Comparison of ENCODE assay signal across 15 mouse cellular contexts in genomic region chr17:43376527-43376926, GRCm38 (mm10). TPM values are rescaled to one million over a fixed set of nuclear protein-coding genes. Genes with fewer than 3 reads are reported as not detected.
DNase-seq lines count a peak whose midpoint lies in the region; ATAC-seq and TF ChIP-seq lines count a peak whose summit lies in the region.
"Had no signal": no experiment of that assay in that cellular context is flagged by ENCODE, and none has a peak within 500 bp of the region (broad histone marks: within the 10 kb centered on the region; RNA-seq: fewer than 3 reads in every experiment).

No protein-coding gene starts in this region.

- no peak overlapping the region for H3K9ac ChIP-seq in kidney, postnatal 0 days (ENCODE audit: low read depth, low read length)
- H3K9ac ChIP-seq: forebrain, postnatal 0 days; hindbrain, embryonic 12.5 days; limb, embryonic 15.5 days had no signal

- peak overlapping the region; percentile 58; the same call in 1 of the 2 replicates for H3K27ac ChIP-seq in kidney, adult 2 months (ENCODE audit: insufficient read depth, low read depth, low read length)
- H3K27ac ChIP-seq in kidney, postnatal 0 days, result peak overlapping the region; percentile 40
- H3K27ac ChIP-seq: hindbrain, embryonic 12.5 days; limb, embryonic 15.5 days had no signal

- DNase-seq in heart, adult 11 months, result peak; percentile 98
- no peak for DNase-seq in heart, adult 8-10 months (ENCODE audit: low spot score)
- DNase-seq in kidney, adult 2 months, result peak; percentile 65
- no peak for DNase-seq in kidney, postnatal 4 days
- no peak for DNase-seq in kidney, postnatal 0 days (ENCODE audit: low spot score)
- DNase-seq in testis, postnatal 10 days (ENCODE audit: low spot score), result no peak
- DNase-seq: cerebellum, postnatal 14 days; forebrain, postnatal 0 days; gastrocnemius, postnatal 14 days; layer of hippocampus, adult 9-11 months; right cerebral cortex, postnatal 25 days had no signal

- no peak for TF ChIP-seq CTCF in kidney, adult 2 months (conservative IDR thresholded peaks at IDR 0.05; ENCODE audit: insufficient read depth, insufficient read length, low read depth, low read length)
- TF ChIP-seq CTCF in kidney, postnatal 0 days (IDR thresholded peaks at IDR 0.05; ENCODE audit: low read depth), result no peak

- no peak overlapping the region for H3K4me2 ChIP-seq in kidney, postnatal 0 days (ENCODE audit: low read length)
- H3K4me2 ChIP-seq: hindbrain, embryonic 12.5 days; limb, embryonic 15.5 days had no signal

- H3K27me3 ChIP-seq in kidney, adult 2 months (replicated peaks; ENCODE audit: control insufficient read depth, insufficient read depth, low read length), result no peaks in the 10 kb centered on the region
- H3K27me3 ChIP-seq in kidney, postnatal 0 days (ENCODE audit: insufficient read depth, low read length), result no peaks in the 10 kb centered on the region
- H3K27me3 ChIP-seq: hindbrain, embryonic 12.5 days; limb, embryonic 15.5 days had no signal

- TF ChIP-seq POLR2A in kidney, adult 2 months (IDR thresholded peaks at IDR 0.05; ENCODE audit: low read depth, low read length), result no peak

- peaks cover 7% of the 10 kb centered on the region; the same call in 1 of the 2 replicates for H3K4me1 ChIP-seq in kidney, adult 2 months (ENCODE audit: control insufficient read depth, insufficient read depth, low read length)
- peaks cover 3% of the 10 kb centered on the region; the same call in 1 of the 2 replicates for H3K4me1 ChIP-seq in kidney, postnatal 0 days (replicated peaks; ENCODE audit: insufficient read depth, low read length)
- H3K4me1 ChIP-seq: hindbrain, embryonic 12.5 days; limb, embryonic 15.5 days had no signal

- 0 out of 2 replicates have a peak, but pooled peaks have one; percentile 32 for ATAC-seq in common myeloid progenitor, adult 5-6 weeks (replicated peaks; ENCODE audit: low read depth, poor library complexity, severe bottlenecking)
- no peak for ATAC-seq in kidney, postnatal 0 days (replicated peaks; ENCODE audit: low FRiP score, low read depth)
- no peak for ATAC-seq in activated CD4-positive, CD25-positive, alpha-beta regulatory T cell, adult 4 months
- ATAC-seq: forebrain, postnatal 0 days had no signal

- WGBS in kidney, adult 2 months, result 52% methylated on average over 5 of the region's 5 CpGs
- WGBS in kidney, postnatal 0 days, result 42% methylated on average over 5 of the region's 5 CpGs

- H3K4me3 ChIP-seq in kidney, adult 2 months (ENCODE audit: insufficient read depth, low read depth, low read length), result no peak overlapping the region
- no peak overlapping the region for H3K4me3 ChIP-seq in kidney, postnatal 0 days (replicated peaks; ENCODE audit: low read depth, low read length)
- H3K4me3 ChIP-seq: hindbrain, embryonic 12.5 days; limb, embryonic 15.5 days had no signal

- no peaks in the 10 kb centered on the region for H3K9me3 ChIP-seq in kidney, postnatal 0 days (replicated peaks; ENCODE audit: low read length)
- H3K9me3 ChIP-seq: hindbrain, embryonic 12.5 days; limb, embryonic 15.5 days had no signal

- no peaks in the 10 kb centered on the region for H3K36me3 ChIP-seq in kidney, adult 2 months (ENCODE audit: control insufficient read depth, insufficient read depth, low read length)
- H3K36me3 ChIP-seq in kidney, postnatal 0 days (ENCODE audit: insufficient read depth, low read length), result no peaks in the 10 kb centered on the region
- H3K36me3 ChIP-seq: hindbrain, embryonic 12.5 days; limb, embryonic 15.5 days had no signal

RNA-seq across cellular contexts. Expression of gene Adgrf5, which starts 16.3 kb away (rescaled TPM):
- total RNA-seq in heart, adult 8-10 months (2022), result 100 to 1,000 TPM; 195 to 206 (median 199) TPM
- 35.5 and 41.7 TPM in 2 replicates for polyA plus RNA-seq in kidney, adult 2 months (2012; rRNA removed)
- not detected in 2 replicates for total RNA-seq in common myeloid progenitor, adult 5-6 weeks (2017)
- polyA plus RNA-seq in kidney, postnatal 0 days (2015; fragmentation: Nextera tagmentation; extraction: Ambion mirVana), result 15.4 and 17.3 TPM in 2 replicates
- under 1 TPM in 1 of 2 experiments, not detected in 1; 0.09 TPM for polyA plus RNA-seq in activated CD4-positive, CD25-positive, alpha-beta regulatory T cell, adult 4 months (2017; shearing (Covaris generic))

Comparison
In these comparisons a context has a peak if more than half of its experiments do, and no peak if none do; other contexts are left out.
1. DNase-seq: peak in heart, adult 11 months (single experiment) and kidney, adult 2 months (single experiment); none in heart, adult 8-10 months (single experiment), kidney, postnatal 4 days (0 of 2), kidney, postnatal 0 days (single experiment) and testis, postnatal 10 days (single experiment).
2. RNA of gene Adgrf5, which starts 16.3 kb away (polyA plus RNA-seq): 35.5 to 41.7 TPM in kidney, adult 2 months and 15.4 to 17.3 TPM in kidney, postnatal 0 days; 0.09 TPM in activated CD4-positive, CD25-positive, alpha-beta regulatory T cell, adult 4 months; every median in the first group is over 10 times any median in the second.